Mouse (Mus musculus): Measurements from ENCODE around the gene Npff.

- no peak for TF ChIP-seq CTCF (IDR thresholded peaks at IDR 0.05; ENCODE audit: low read depth, low read length)
- TF ChIP-seq POLR2A (IDR thresholded peaks at IDR 0.05; ENCODE audit: borderline replicate concordance, low read depth, low read length), result no peak
Observed at GRCm38 (mm10) chr15:102567849-102568248, 43.1 kb upstream of the Npff start.
